Mouse (Mus musculus): ENCODE data around the gene Sdr42e1. TPM values are rescaled to one million over a fixed set of nuclear protein-coding genes. Genes with fewer than 3 reads are reported as not detected.

The Sdr42e1 gene
- polyA plus RNA-seq, 1 experiment, result 7.4 TPM

DNA sequence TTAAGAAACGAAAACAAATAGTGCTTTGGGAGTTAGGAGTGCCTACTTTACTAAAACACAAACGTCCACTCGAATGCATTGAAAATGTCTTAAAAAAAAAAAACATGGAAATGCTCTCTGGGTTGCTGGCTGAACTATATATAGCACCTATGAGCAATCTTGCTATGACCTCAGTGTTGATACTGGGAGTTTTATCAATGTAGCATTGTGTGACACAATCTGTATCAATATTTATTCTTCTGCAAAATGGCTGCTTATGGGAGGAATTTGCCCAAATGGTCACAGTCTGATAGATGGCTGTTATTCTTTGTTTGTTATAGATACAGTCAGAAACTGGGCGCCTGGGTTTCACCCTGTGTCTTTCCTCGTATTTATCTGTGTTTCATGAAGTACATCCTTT, 28.0 kb downstream of the Sdr42e1 start:
- WGBS, result 22% methylated on average over 5 of the region's 5 CpGs
- H3K4me3 ChIP-seq (ENCODE audit: low read depth, low read length), result no peak overlapping the region
- TF ChIP-seq CTCF (IDR thresholded peaks at IDR 0.05; ENCODE audit: extremely low read depth, insufficient read length, insufficient replicate concordance, low read depth, low read length) (no peak), POLR2A (IDR thresholded peaks at IDR 0.05; ENCODE audit: low read depth, low read length) (no peak)
- H3K27me3 ChIP-seq (ENCODE audit: control insufficient read depth, insufficient read depth, low read length), result no peaks in the 10 kb centered on the region
- 0 out of 2 replicates have a peak overlapping the region, but pooled peaks have one; percentile 58 for H3K27ac ChIP-seq (ENCODE audit: insufficient read depth, low read depth, low read length)
- no peaks in the 10 kb centered on the region for H3K36me3 ChIP-seq (ENCODE audit: control insufficient read depth, insufficient read depth, low read length)
- peaks cover 20% of the 10 kb centered on the region; the same call in 1 of the 2 replicates for H3K4me1 ChIP-seq (ENCODE audit: control insufficient read depth, insufficient read depth, insufficient read length, low read length)

DNA sequence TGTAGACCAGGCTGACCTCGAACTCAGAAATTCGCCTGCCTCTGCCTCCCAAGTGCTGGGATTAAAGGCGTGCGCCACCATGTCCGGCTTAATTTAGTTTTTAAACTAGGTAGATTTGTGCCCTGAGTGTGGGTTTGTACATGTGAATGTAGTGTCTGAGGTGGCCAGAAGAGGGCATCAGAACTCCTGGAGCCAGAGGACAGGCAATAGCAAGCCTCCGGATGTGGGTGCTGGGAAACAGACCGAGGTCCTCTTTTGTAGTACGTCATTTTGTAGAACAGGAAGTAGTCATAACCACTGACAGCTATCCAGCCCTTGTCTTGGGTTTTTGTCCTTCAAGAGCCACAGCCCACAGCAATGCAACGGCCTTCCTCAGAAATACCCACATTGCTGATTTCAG, 33.9 kb downstream of the Sdr42e1 start:
- WGBS, result 93% methylated on average over 9 of the region's 9 CpGs
- Histone ChIP-seq H3K4me1 (ENCODE audit: control insufficient read depth, insufficient read depth, insufficient read length, low read length) (no peaks in the 10 kb centered on the region), H3K27me3 (ENCODE audit: control insufficient read depth, insufficient read depth, low read length) (no peaks in the 10 kb centered on the region), H3K27ac (ENCODE audit: insufficient read depth, low read depth, low read length) (no peak overlapping the region), H3K36me3 (ENCODE audit: control insufficient read depth, insufficient read depth, low read length) (peaks cover 6% of the 10 kb centered on the region; the same call in 1 of the 2 replicates), H3K4me3 (ENCODE audit: low read depth, low read length) (no peak overlapping the region)
- TF ChIP-seq CTCF (IDR thresholded peaks at IDR 0.05; ENCODE audit: extremely low read depth, insufficient read length, insufficient replicate concordance, low read depth, low read length), result peak; percentile 11; the same call in 1 of the 2 replicates
- TF ChIP-seq POLR2A (IDR thresholded peaks at IDR 0.05; ENCODE audit: low read depth, low read length), result no peak

DNA sequence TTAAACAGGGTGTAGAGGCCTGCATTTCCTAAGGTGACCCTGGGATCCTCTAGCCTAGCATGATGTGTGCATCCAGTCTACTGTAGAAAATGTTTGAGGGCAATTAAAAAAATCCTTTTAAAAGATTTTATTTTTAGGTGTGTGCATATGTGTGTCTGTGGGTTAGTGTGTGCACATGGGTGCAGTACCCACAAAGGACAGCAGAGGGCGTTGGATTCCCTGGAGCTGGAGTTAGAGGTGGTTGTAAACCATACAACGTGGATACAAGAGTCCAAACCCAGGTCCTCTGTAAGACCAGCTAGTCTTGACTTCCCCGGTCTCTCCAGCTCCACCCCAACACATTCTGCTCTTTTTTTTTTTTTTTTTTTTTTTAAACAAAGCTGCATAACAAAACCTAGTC, 36.0 kb downstream of the Sdr42e1 start:
- Histone ChIP-seq H3K27me3 (ENCODE audit: control insufficient read depth, insufficient read depth, low read length) (no peaks in the 10 kb centered on the region), H3K4me3 (ENCODE audit: low read depth, low read length) (no peak overlapping the region), H3K36me3 (ENCODE audit: control insufficient read depth, insufficient read depth, low read length) (peaks cover 13% of the 10 kb centered on the region; the same call in 1 of the 2 replicates), H3K27ac (ENCODE audit: insufficient read depth, low read depth, low read length) (no peak overlapping the region), H3K4me1 (ENCODE audit: control insufficient read depth, insufficient read depth, insufficient read length, low read length) (no peaks in the 10 kb centered on the region)
- no peak for TF ChIP-seq POLR2A (IDR thresholded peaks at IDR 0.05; ENCODE audit: low read depth, low read length)
- TF ChIP-seq CTCF (IDR thresholded peaks at IDR 0.05; ENCODE audit: extremely low read depth, insufficient read length, insufficient replicate concordance, low read depth, low read length), result peak; percentile 53; the same call in 1 of the 2 replicates
- 62% methylated on average over 3 of the region's 3 CpGs for WGBS

DNA sequence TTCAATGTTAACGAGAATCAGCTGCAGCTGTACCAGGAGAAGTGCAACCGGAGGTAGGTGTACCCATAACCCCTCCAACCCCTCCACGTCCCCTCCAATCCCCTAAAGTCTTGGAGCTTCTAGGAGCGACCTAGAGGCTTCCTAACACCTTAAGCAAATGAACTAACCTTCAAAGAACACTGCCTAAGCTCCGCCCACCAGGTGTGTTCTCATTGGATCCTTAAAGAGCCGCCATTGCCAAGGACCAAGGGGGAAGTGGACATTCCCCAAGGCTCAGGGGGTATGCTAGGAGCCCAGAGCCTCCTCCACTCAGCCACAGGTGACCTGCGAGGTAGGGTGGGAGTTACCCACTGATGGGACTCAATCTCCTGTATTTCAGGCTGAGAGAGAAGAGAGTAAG, 39.1 kb downstream of the Sdr42e1 start:
- H3K36me3 ChIP-seq (ENCODE audit: control insufficient read depth, insufficient read depth, low read length), result peaks cover 13% of the 10 kb centered on the region; the same call in 1 of the 2 replicates
- no peak overlapping the region for H3K4me3 ChIP-seq (ENCODE audit: low read depth, low read length)
- no peaks in the 10 kb centered on the region for H3K4me1 ChIP-seq (ENCODE audit: control insufficient read depth, insufficient read depth, insufficient read length, low read length)
- 93% methylated on average over 7 of the region's 7 CpGs for WGBS
- TF ChIP-seq POLR2A (IDR thresholded peaks at IDR 0.05; ENCODE audit: low read depth, low read length) (no peak), CTCF (IDR thresholded peaks at IDR 0.05; ENCODE audit: extremely low read depth, insufficient read length, insufficient replicate concordance, low read depth, low read length) (no peak)
- no peak overlapping the region for H3K27ac ChIP-seq (ENCODE audit: insufficient read depth, low read depth, low read length)
- no peaks in the 10 kb centered on the region for H3K27me3 ChIP-seq (ENCODE audit: control insufficient read depth, insufficient read depth, low read length)

DNA sequence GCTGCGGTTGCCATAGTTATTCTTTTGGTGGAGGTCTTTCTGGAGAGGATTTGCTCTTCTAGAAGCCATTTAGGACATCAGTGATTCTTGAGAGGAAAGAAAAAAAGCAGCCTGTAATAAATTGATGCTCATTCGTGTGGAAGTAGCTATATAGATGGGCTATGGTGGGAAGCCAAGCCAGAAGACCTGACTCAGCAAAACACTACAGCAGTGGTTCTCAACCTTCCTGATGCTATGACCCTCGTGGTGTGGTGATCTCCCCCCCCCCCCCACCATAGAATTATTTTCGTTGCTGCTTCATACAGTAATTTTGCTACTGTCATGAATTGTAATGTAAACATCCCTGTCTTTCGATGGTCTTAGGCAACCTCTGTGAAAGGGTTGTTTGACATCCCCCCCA, 41.0 kb downstream of the Sdr42e1 start:
- WGBS, result 74% methylated on average over 5 of the region's 5 CpGs
- peaks cover 13% of the 10 kb centered on the region; the same call in 1 of the 2 replicates for H3K36me3 ChIP-seq (ENCODE audit: control insufficient read depth, insufficient read depth, low read length)
- H3K4me3 ChIP-seq (ENCODE audit: low read depth, low read length), result no peak overlapping the region
- no peak overlapping the region for H3K27ac ChIP-seq (ENCODE audit: insufficient read depth, low read depth, low read length)
- TF ChIP-seq POLR2A (IDR thresholded peaks at IDR 0.05; ENCODE audit: low read depth, low read length) (no peak), CTCF (IDR thresholded peaks at IDR 0.05; ENCODE audit: extremely low read depth, insufficient read length, insufficient replicate concordance, low read depth, low read length) (no peak)
- H3K4me1 ChIP-seq (ENCODE audit: control insufficient read depth, insufficient read depth, insufficient read length, low read length), result no peaks in the 10 kb centered on the region
- no peaks in the 10 kb centered on the region for H3K27me3 ChIP-seq (ENCODE audit: control insufficient read depth, insufficient read depth, low read length)

DNA sequence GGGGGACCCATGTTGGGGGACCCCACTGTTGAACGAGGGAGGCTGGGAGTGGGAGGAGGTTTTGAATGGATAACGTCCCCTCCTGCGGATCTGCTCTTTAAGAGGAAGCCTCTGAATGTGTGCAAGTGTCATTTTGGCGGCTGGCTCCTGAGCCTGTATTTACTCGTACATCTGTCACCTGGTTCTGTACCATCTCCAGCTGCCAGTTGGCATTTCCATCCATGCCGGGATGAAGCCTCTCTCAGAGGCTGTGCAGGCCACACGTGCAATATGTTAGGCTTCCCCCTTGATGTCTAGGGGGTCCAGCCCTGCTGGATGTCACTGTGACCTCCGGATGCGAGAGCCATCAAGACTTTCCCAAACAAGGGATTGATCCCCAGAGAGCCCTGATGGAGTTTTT, 46.4 kb downstream of the Sdr42e1 start:
- no peak for TF ChIP-seq CTCF (IDR thresholded peaks at IDR 0.05; ENCODE audit: extremely low read depth, insufficient read length, insufficient replicate concordance, low read depth, low read length)
- Histone ChIP-seq H3K27ac (ENCODE audit: insufficient read depth, low read depth, low read length) (no peak overlapping the region), H3K27me3 (ENCODE audit: control insufficient read depth, insufficient read depth, low read length) (no peaks in the 10 kb centered on the region), H3K36me3 (ENCODE audit: control insufficient read depth, insufficient read depth, low read length) (0 out of 2 replicates have a peak, but pooled peaks cover 4% of the 10 kb centered on the region), H3K4me1 (ENCODE audit: control insufficient read depth, insufficient read depth, insufficient read length, low read length) (no peaks in the 10 kb centered on the region), H3K4me3 (ENCODE audit: low read depth, low read length) (no peak overlapping the region)
- WGBS, result 86% methylated on average over 9 of the region's 9 CpGs

DNA sequence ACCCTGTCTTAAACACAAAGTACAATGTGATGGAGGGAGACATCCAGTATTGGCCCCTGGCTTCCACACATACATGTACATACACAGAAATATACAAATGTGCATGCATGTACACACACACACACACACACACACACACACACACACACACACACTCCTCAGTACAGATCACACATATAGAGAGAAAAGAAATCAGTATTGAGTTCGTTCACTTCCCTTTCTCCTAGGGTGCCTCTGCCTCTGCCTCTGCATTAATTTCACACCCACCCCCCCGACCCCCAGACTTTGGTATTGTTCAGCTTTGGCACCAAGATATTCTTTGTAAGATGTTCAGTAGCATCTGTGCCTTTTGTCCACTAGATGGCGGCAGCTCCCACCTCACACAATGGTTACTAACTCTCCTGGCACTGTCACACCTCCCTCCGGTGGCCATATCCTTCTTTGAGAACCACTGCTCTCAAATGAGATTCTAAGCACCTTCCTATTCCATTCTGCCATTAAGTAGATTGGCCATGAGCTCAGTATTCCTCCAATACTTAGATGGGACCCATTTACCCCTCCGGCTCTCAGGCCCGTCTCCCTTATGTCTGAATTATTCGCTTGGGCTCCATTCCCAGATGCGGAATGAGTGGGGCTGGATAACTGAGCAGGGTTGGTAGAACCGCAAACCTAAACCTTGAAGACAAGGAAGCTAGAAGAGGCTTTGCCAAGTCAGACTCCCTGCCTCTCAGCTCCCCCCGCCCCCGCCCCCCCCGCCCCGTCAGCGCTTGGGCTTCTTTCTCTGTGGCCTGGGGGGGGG, 47.2 kb downstream of the Sdr42e1 start:
- no peaks in the 10 kb centered on the region for H3K27me3 ChIP-seq (ENCODE audit: control insufficient read depth, insufficient read depth, low read length)
- H3K4me1 ChIP-seq (ENCODE audit: control insufficient read depth, insufficient read depth, insufficient read length, low read length), result no peaks in the 10 kb centered on the region
- WGBS, result 73% methylated on average over 14 of the region's 14 CpGs
- H3K4me3 ChIP-seq (ENCODE audit: low read depth, low read length), result no peak overlapping the region
- H3K36me3 ChIP-seq (ENCODE audit: control insufficient read depth, insufficient read depth, low read length), result 0 out of 2 replicates have a peak, but pooled peaks cover 4% of the 10 kb centered on the region
- TF ChIP-seq CTCF (IDR thresholded peaks at IDR 0.05; ENCODE audit: extremely low read depth, insufficient read length, insufficient replicate concordance, low read depth, low read length), result peak; percentile 80; the same call in 1 of the 2 replicates
- no peak for TF ChIP-seq POLR2A (IDR thresholded peaks at IDR 0.05; ENCODE audit: low read depth, low read length)
- H3K27ac ChIP-seq (ENCODE audit: insufficient read depth, low read depth, low read length), result no peak overlapping the region
